Mouse (Mus musculus): ENCODE measurements around the gene Adamts10. TPM values are rescaled to one million over a fixed set of nuclear protein-coding genes. Genes with fewer than 3 reads are reported as not detected.

Adamts10 gene
- polyA plus RNA-seq, 1 experiment: 107 TPM

DNA sequence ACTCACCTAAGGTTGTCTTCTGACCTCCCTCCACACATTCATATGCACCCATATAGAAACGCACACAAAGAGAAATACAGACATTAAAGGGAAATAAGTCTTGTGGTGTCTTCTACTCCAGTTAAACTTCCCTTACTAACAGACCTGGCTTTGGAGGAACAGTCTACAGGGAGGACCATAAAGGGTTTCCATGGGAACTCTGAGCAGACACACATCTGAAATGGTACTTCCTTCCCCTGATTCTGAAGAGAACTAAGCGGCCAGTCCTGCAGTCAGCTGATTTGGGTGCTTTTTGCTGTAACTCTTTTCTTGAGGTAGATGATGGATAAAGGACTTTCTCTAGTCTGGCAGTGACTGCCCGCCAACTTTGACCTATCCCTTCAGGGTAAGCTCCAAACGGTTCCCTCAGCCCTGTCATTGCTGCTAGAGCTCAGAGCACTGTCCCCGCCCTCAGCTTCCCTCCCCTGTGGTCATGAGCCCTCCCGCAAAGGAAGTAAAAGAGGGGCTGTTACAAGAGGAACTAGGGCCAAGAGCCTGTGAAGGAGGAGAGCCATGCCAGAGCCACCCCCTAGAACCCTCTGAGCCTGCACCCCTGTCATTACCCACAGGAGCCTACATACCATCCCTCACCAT lies 31.3 kb downstream of the Adamts10 start, which contains the start of gene Myo1f:
Gene Myo1f, plus strand, starts transcription at position 485 of the 633 bp plus-strand sequence.
- DNase-seq (ENCODE audit: low read depth): no peak

DNA sequence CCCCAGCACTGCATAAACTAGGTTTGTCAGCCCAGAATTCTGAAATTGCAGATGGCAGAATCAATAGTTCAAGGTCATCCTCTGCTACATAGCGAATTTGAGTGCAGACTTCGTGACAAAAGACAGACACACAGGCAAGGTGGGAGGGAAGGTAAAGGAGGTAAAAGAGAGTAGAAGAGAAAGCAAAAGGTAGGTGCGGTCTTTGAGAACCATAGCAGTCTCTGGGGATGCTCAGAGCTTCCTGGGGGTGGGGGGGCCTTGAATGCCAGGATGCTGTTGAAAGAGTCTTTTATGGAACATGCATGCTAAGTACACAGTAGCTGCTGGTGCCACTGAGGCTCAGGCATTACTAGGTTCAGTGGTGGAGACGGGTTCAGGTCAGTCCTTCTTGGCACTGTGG lies 33.9 kb downstream of the Adamts10 start:
- no peak for TF ChIP-seq CTCF (IDR thresholded peaks at IDR 0.05; ENCODE audit: borderline replicate concordance, extremely low read depth, insufficient read depth, insufficient read length)
- TF ChIP-seq POLR2A (IDR thresholded peaks at IDR 0.05; ENCODE audit: borderline replicate concordance, extremely low read depth, insufficient read depth, insufficient read length, poor library complexity, severe bottlenecking): no peak
- no peak for DNase-seq (ENCODE audit: low read depth)

More for the DNA sequence above, 31.3 kb downstream of the Adamts10 start, which contains the start of gene Myo1f:
- TF ChIP-seq CTCF (IDR thresholded peaks at IDR 0.05; ENCODE audit: borderline replicate concordance, extremely low read depth, insufficient read depth, insufficient read length): no peak
- TF ChIP-seq POLR2A (IDR thresholded peaks at IDR 0.05; ENCODE audit: borderline replicate concordance, extremely low read depth, insufficient read depth, insufficient read length, poor library complexity, severe bottlenecking): no peak

GRCm38 (mm10) chr17:33563527-33564076 lies 39.6 kb downstream of the Adamts10 start:
- DNase-seq (ENCODE audit: low read depth): no peak
- no peak for TF ChIP-seq CTCF (IDR thresholded peaks at IDR 0.05; ENCODE audit: borderline replicate concordance, extremely low read depth, insufficient read depth, insufficient read length)
- no peak for TF ChIP-seq POLR2A (IDR thresholded peaks at IDR 0.05; ENCODE audit: borderline replicate concordance, extremely low read depth, insufficient read depth, insufficient read length, poor library complexity, severe bottlenecking)

GRCm38 (mm10) chr17:33564599-33564998 lies 40.6 kb downstream of the Adamts10 start:
- no peak for DNase-seq (ENCODE audit: low read depth)
- TF ChIP-seq CTCF (IDR thresholded peaks at IDR 0.05; ENCODE audit: borderline replicate concordance, extremely low read depth, insufficient read depth, insufficient read length) (no peak), POLR2A (IDR thresholded peaks at IDR 0.05; ENCODE audit: borderline replicate concordance, extremely low read depth, insufficient read depth, insufficient read length, poor library complexity, severe bottlenecking) (no peak)

DNA sequence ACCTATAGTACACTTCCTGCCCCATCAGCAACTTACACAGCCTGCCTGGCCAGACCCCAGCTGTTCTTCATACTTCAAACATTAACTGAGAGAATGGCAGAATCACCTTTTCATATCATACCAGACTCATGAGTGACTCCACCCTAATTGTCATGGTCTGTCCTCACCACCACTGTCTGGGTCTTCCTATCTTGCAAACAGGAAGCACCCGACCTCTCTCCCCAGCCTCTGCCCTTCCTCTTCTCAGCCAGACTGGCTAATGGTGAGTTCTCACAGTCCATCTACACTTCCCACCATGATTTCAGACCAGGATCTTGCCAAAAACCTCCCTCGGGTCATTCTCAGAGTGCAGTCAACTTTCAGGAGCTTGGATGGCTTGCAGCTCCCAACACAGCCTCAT lies 42.2 kb downstream of the Adamts10 start:
- TF ChIP-seq CTCF (IDR thresholded peaks at IDR 0.05; ENCODE audit: borderline replicate concordance, extremely low read depth, insufficient read depth, insufficient read length) (no peak), POLR2A (IDR thresholded peaks at IDR 0.05; ENCODE audit: borderline replicate concordance, extremely low read depth, insufficient read depth, insufficient read length, poor library complexity, severe bottlenecking) (no peak)
- DNase-seq (ENCODE audit: low read depth): no peak

DNA sequence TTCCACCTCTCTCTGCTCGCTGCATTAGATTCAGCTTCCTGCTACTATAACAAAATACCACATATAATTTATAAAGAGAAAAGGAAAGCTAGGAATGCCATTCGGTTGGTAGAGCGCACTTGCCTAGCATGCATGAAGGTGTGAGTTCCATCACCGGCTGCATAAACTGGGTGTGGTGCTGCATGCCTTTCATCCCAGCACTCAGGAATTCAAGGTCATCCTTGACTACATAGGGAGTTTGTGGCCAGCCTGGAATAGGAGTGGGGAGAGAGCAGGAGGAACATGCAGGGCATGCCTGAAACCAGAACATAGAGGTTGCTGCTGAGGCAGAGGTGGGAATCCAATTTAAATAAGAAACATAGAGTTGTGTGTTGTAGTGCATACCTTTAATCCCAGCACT lies 60.1 kb downstream of the Adamts10 start:
- no peak for DNase-seq (ENCODE audit: low read depth)
- TF ChIP-seq CTCF (IDR thresholded peaks at IDR 0.05; ENCODE audit: borderline replicate concordance, extremely low read depth, insufficient read depth, insufficient read length): no peak
- no peak for TF ChIP-seq POLR2A (IDR thresholded peaks at IDR 0.05; ENCODE audit: borderline replicate concordance, extremely low read depth, insufficient read depth, insufficient read length, poor library complexity, severe bottlenecking)

GRCm38 (mm10) chr17:33586011-33586410 lies 62.0 kb downstream of the Adamts10 start:
- DNase-seq (ENCODE audit: low read depth): no peak
- TF ChIP-seq POLR2A (IDR thresholded peaks at IDR 0.05; ENCODE audit: borderline replicate concordance, extremely low read depth, insufficient read depth, insufficient read length, poor library complexity, severe bottlenecking): no peak
- no peak for TF ChIP-seq CTCF (IDR thresholded peaks at IDR 0.05; ENCODE audit: borderline replicate concordance, extremely low read depth, insufficient read depth, insufficient read length)

DNA sequence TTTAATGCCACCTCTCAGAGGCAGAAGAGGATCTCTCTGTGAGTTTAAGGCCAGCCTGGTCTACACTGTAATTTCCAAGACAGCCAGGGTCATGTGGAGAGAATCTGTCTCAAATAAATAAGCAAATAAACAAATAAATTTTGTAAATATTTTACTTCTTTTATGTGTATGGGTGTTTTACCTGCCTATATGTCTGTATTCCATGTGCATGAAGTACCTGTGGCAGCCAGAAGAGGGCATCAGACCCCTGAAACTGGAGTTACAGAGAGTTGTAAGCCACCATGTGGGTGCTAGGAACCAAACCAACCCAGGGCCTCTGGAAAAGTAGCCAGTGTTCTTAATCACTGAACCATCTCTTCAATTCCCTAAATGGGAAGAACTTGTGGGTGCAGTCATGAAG lies 73.3 kb downstream of the Adamts10 start:
- no peak for DNase-seq (ENCODE audit: low read depth)
- peak; percentile 14; the same call in 1 of the 2 replicates for TF ChIP-seq CTCF (IDR thresholded peaks at IDR 0.05; ENCODE audit: borderline replicate concordance, extremely low read depth, insufficient read depth, insufficient read length)
- TF ChIP-seq POLR2A (IDR thresholded peaks at IDR 0.05; ENCODE audit: borderline replicate concordance, extremely low read depth, insufficient read depth, insufficient read length, poor library complexity, severe bottlenecking): no peak

GRCm38 (mm10) chr17:33598506-33598905 lies 74.5 kb downstream of the Adamts10 start:
- no peak for DNase-seq (ENCODE audit: low read depth)
- TF ChIP-seq CTCF (IDR thresholded peaks at IDR 0.05; ENCODE audit: borderline replicate concordance, extremely low read depth, insufficient read depth, insufficient read length) (no peak), POLR2A (IDR thresholded peaks at IDR 0.05; ENCODE audit: borderline replicate concordance, extremely low read depth, insufficient read depth, insufficient read length, poor library complexity, severe bottlenecking) (no peak)

DNA sequence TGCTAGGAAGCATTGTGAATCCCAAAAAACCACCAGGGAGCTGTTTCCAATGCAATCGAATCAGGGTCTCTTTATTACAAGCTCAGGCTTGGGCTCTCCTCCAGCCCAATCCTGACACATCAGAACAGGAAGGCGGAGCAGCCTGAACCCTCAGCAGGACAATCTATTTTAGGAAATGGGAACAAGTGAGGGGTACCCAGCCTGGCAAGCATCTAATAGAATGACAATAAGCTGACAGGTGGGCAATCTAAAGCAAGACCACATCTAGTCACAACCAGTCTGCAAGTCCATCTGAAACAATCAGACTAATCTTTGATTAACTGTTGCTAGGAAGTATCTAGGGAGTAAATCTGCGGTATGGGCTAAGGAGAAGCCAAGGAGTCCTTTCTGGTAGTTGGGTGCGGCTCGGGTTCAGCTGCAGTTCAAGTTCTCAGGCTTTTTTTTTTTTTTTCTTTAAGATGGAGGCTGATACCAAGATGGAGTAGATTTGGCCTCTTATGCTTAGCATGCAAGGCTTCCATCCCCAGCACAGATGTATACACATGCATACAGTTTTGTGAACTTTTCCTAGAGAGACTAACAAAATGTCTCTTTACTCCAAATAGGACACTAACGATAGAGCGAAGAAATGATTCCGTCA lies 76.0 kb downstream of the Adamts10 start:
- TF ChIP-seq CTCF (IDR thresholded peaks at IDR 0.05; ENCODE audit: borderline replicate concordance, extremely low read depth, insufficient read depth, insufficient read length) (no peak), POLR2A (IDR thresholded peaks at IDR 0.05; ENCODE audit: borderline replicate concordance, extremely low read depth, insufficient read depth, insufficient read length, poor library complexity, severe bottlenecking) (no peak)
- DNase-seq (ENCODE audit: low read depth): no peak

- no peak for DNase-seq (ENCODE audit: low read depth)
- TF ChIP-seq CTCF (IDR thresholded peaks at IDR 0.05; ENCODE audit: borderline replicate concordance, extremely low read depth, insufficient read depth, insufficient read length): no peak
- no peak for TF ChIP-seq POLR2A (IDR thresholded peaks at IDR 0.05; ENCODE audit: borderline replicate concordance, extremely low read depth, insufficient read depth, insufficient read length, poor library complexity, severe bottlenecking)
Observed at GRCm38 (mm10) chr17:33600831-33601230, 76.8 kb downstream of the Adamts10 start.
